Mouse (Mus musculus): ENCODE data around the gene Prrc2a. TPM values are rescaled to one million over a fixed set of nuclear protein-coding genes. Genes with fewer than 3 reads are reported as not detected.
A peak's percentile ranks its signal among the peaks of the same experiment; 100 is the strongest.

Gene Prrc2a
- polyA plus RNA-seq, 1 experiment from 2014 or later = 79.2 TPM

GRCm38 (mm10) chr17:35147348-35147747 lies 17.3 kb downstream of the Prrc2a start:
- no peak for TF ChIP-seq CTCF (IDR thresholded peaks at IDR 0.05; ENCODE audit: low read depth)
- Histone ChIP-seq H3K4me3 (replicated peaks; ENCODE audit: low read depth, low read length) (no peak overlapping the region), H3K9ac (ENCODE audit: low read depth, low read length) (no peak overlapping the region), H3K36me3 (ENCODE audit: insufficient read depth, low read length) (peaks cover 87% of the 10 kb centered on the region), H3K9me3 (replicated peaks; ENCODE audit: low read length) (no peaks in the 10 kb centered on the region), H3K27ac (no peak overlapping the region), H3K27me3 (ENCODE audit: insufficient read depth, low read length) (no peaks in the 10 kb centered on the region), H3K4me1 (replicated peaks; ENCODE audit: insufficient read depth, low read length) (no peaks in the 10 kb centered on the region), H3K4me2 (ENCODE audit: low read length) (no peak overlapping the region)
- DNase-seq (ENCODE audit: low spot score) = no peak
- ATAC-seq (replicated peaks; ENCODE audit: low FRiP score, low read depth) = no peak
- WGBS = 47% methylated on average over 3 of the region's 3 CpGs

DNA sequence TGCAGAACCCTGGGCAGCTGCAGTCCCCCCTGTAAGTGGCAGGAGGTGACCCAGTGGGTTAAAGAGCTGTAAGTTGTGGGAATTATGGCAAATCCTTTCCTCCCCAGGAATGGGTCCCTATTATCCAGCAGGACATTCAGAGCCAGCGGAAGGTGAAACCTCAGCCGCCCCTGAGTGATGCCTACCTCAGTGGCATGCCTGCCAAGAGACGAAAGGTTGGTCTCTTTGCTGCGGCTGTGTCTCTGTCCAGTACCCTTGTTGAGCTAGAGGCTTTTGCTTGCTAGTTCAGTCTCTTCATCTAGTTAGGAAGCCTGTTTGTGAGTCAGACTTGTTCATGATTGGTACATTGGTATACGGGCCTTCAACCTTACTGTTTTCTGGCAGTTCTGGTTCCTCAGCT lies 18.6 kb downstream of the Prrc2a start:
- Histone ChIP-seq H3K27ac (no peak overlapping the region), H3K4me3 (replicated peaks; ENCODE audit: low read depth, low read length) (no peak overlapping the region), H3K36me3 (ENCODE audit: insufficient read depth, low read length) (peaks cover 90% of the 10 kb centered on the region), H3K4me2 (ENCODE audit: low read length) (no peak overlapping the region), H3K27me3 (ENCODE audit: insufficient read depth, low read length) (no peaks in the 10 kb centered on the region), H3K4me1 (replicated peaks; ENCODE audit: insufficient read depth, low read length) (no peaks in the 10 kb centered on the region), H3K9me3 (replicated peaks; ENCODE audit: low read length) (no peaks in the 10 kb centered on the region), H3K9ac (ENCODE audit: low read depth, low read length) (no peak overlapping the region)
- TF ChIP-seq CTCF (IDR thresholded peaks at IDR 0.05; ENCODE audit: low read depth) = no peak
- DNase-seq (ENCODE audit: low spot score) (no peak), ATAC-seq (replicated peaks; ENCODE audit: low FRiP score, low read depth) (no peak)
- WGBS = 77% methylated on average over 5 of the region's 5 CpGs

DNA sequence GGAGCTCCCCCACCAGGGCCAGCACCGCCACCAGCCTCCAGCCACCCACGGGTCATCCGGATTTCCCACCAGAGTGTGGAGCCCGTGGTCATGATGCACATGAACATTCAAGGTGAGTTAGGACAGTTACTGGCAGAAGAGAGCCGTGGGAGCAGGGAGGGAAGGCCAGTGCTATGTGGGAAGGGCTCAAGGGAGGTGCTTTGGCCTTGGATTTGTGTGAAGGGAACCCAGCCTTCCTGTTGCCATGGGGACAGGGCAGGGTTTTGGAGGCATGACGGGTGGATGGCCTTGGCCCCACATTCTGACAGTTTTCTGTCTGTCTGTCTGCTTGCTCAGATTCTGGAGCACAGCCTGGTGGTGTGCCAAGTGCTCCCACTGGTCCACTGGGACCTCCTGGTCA lies 22.7 kb downstream of the Prrc2a start:
- Histone ChIP-seq H3K36me3 (ENCODE audit: insufficient read depth, low read length) (peaks cover 82% of the 10 kb centered on the region), H3K4me3 (replicated peaks; ENCODE audit: low read depth, low read length) (no peak overlapping the region), H3K27me3 (ENCODE audit: insufficient read depth, low read length) (no peaks in the 10 kb centered on the region), H3K27ac (no peak overlapping the region), H3K4me1 (replicated peaks; ENCODE audit: insufficient read depth, low read length) (peaks cover under 1% of the 10 kb centered on the region; the same call in 1 of the 2 replicates), H3K9me3 (replicated peaks; ENCODE audit: low read length) (no peaks in the 10 kb centered on the region), H3K4me2 (ENCODE audit: low read length) (no peak overlapping the region), H3K9ac (ENCODE audit: low read depth, low read length) (no peak overlapping the region)
- DNase-seq (ENCODE audit: low spot score) (no peak), ATAC-seq (replicated peaks; ENCODE audit: low FRiP score, low read depth) (no peak)
- 87% methylated on average over 6 of the region's 6 CpGs for WGBS
- TF ChIP-seq CTCF (IDR thresholded peaks at IDR 0.05; ENCODE audit: low read depth) = no peak

GRCm38 (mm10) chr17:35140490-35140996 lies 24.2 kb downstream of the Prrc2a start:
- 83% methylated on average over 16 of the region's 16 CpGs for WGBS
- Histone ChIP-seq H3K4me2 (ENCODE audit: low read length) (no peak overlapping the region), H3K27ac (no peak overlapping the region), H3K4me3 (replicated peaks; ENCODE audit: low read depth, low read length) (no peak overlapping the region), H3K9me3 (replicated peaks; ENCODE audit: low read length) (no peaks in the 10 kb centered on the region), H3K4me1 (replicated peaks; ENCODE audit: insufficient read depth, low read length) (peaks cover 9% of the 10 kb centered on the region), H3K36me3 (ENCODE audit: insufficient read depth, low read length) (peaks cover 71% of the 10 kb centered on the region), H3K27me3 (ENCODE audit: insufficient read depth, low read length) (no peaks in the 10 kb centered on the region), H3K9ac (ENCODE audit: low read depth, low read length) (no peak overlapping the region)
- TF ChIP-seq CTCF (IDR thresholded peaks at IDR 0.05; ENCODE audit: low read depth) = no peak
- ATAC-seq (replicated peaks; ENCODE audit: low FRiP score, low read depth) (no peak), DNase-seq (ENCODE audit: low spot score) (no peak)

DNA sequence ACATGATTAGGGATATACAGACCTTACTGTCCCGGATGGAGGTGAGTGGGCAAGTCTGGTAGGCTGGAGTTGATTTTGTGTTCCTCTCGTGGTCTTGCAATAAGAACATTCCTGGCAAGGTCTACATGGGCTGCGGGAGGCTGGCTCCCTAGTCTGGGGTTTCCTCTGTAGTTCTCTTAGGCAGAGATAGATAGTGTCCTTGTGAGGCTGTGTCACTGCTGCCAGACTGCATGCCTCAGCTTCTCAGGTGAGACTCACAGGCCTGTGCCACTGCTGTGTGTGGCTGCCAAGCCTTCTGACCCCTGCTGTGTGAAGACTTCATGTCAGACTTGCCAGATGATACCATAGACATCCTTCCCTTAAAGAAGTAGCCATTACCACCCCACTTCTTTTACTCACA lies 25.4 kb downstream of the Prrc2a start:
- Histone ChIP-seq H3K4me2 (ENCODE audit: low read length) (no peak overlapping the region), H3K27me3 (ENCODE audit: insufficient read depth, low read length) (no peaks in the 10 kb centered on the region), H3K9me3 (replicated peaks; ENCODE audit: low read length) (no peaks in the 10 kb centered on the region), H3K4me1 (replicated peaks; ENCODE audit: insufficient read depth, low read length) (peaks cover 9% of the 10 kb centered on the region), H3K4me3 (replicated peaks; ENCODE audit: low read depth, low read length) (no peak overlapping the region), H3K9ac (ENCODE audit: low read depth, low read length) (no peak overlapping the region), H3K27ac (no peak overlapping the region), H3K36me3 (ENCODE audit: insufficient read depth, low read length) (peaks cover 58% of the 10 kb centered on the region)
- 98% methylated on average over 3 of the region's 3 CpGs for WGBS
- no peak for TF ChIP-seq CTCF (IDR thresholded peaks at IDR 0.05; ENCODE audit: low read depth)
- DNase-seq (ENCODE audit: low spot score) (no peak), ATAC-seq (replicated peaks; ENCODE audit: low FRiP score, low read depth) (no peak)

- H3K9me3 ChIP-seq (replicated peaks; ENCODE audit: low read length) = no peaks in the 10 kb centered on the region
- no peaks in the 10 kb centered on the region for H3K27me3 ChIP-seq (ENCODE audit: insufficient read depth, low read length)
- TF ChIP-seq CTCF (IDR thresholded peaks at IDR 0.05; ENCODE audit: low read depth) = no peak
- peak overlapping the region; percentile 76 for H3K4me3 ChIP-seq (replicated peaks; ENCODE audit: low read depth, low read length)
- peak overlapping the region; percentile 90 for H3K27ac ChIP-seq
- H3K4me2 ChIP-seq (ENCODE audit: low read length) = peak overlapping the region; percentile 80
- under 1% methylated on average over 43 of the region's 43 CpGs for WGBS
- peaks cover 9% of the 10 kb centered on the region for H3K4me1 ChIP-seq (replicated peaks; ENCODE audit: insufficient read depth, low read length)
- peak; percentile 81 for DNase-seq (ENCODE audit: low spot score)
- H3K36me3 ChIP-seq (ENCODE audit: insufficient read depth, low read length) = peaks cover 26% of the 10 kb centered on the region
- H3K9ac ChIP-seq (ENCODE audit: low read depth, low read length) = peak overlapping the region; percentile 71
- ATAC-seq (replicated peaks; ENCODE audit: low FRiP score, low read depth) = peak; percentile 64
Observed at GRCm38 (mm10) chr17:35135591-35136320, 28.9 kb downstream of the Prrc2a start.
